Mouse (Mus musculus): ENCODE data around the gene Ctsf. TPM values are rescaled to one million over a fixed set of nuclear protein-coding genes. Genes with fewer than 3 reads are reported as not detected.

Ctsf gene
- total and polyA plus RNA-seq, 3 experiments = 214 to 1,208 (median 421) TPM

Other genes starting within 250 kb of the Ctsf start
- gene Lrfn4, start 239.5 kb upstream of the Ctsf start, total RNA-seq (2021) = 1 to 10 TPM; 3.3 to 6.7 TPM
- 17.1 and 22.1 TPM in 2 replicates for gene Lrfn4, start 239.5 kb upstream of the Ctsf start, polyA plus RNA-seq (2012; rRNA removed)
- gene Rce1, start 229.5 kb upstream of the Ctsf start, total RNA-seq (2021) = 10 to 100 TPM; 34.8 to 44.2 TPM
- gene Rce1, start 229.5 kb upstream of the Ctsf start, polyA plus RNA-seq (2012; rRNA removed) = 125 and 141 TPM in 2 replicates
- gene Gm960, start 156.5 kb upstream of the Ctsf start, total RNA-seq (2021) = under 1 TPM in 1 of 2 experiments, not detected in 1; 0.12 TPM
- 0.27 and 2.3 TPM in 2 replicates for gene Gm960, start 156.5 kb upstream of the Ctsf start, polyA plus RNA-seq (2012; rRNA removed)
- gene Sptbn2, start 144.0 kb upstream of the Ctsf start, total RNA-seq (2021) = under 1 TPM; 0.58 to 0.83 TPM
- 0.30 and 0.42 TPM in 2 replicates for gene Sptbn2, start 144.0 kb upstream of the Ctsf start, polyA plus RNA-seq (2012; rRNA removed)
- 10 to 100 TPM; 12.4 to 17.9 TPM for gene Rbm4b, start 98.6 kb upstream of the Ctsf start, total RNA-seq (2021)
- 5.8 and 7.4 TPM in 2 replicates for gene Rbm4b, start 98.6 kb upstream of the Ctsf start, polyA plus RNA-seq (2012; rRNA removed)
- gene Rbm4, start 61.2 kb upstream of the Ctsf start, total RNA-seq (2021) = 10 to 100 TPM; 50.2 to 72.7 TPM
- 11.8 and 14.7 TPM in 2 replicates for gene Rbm4, start 61.2 kb upstream of the Ctsf start, polyA plus RNA-seq (2012; rRNA removed)
- gene Gm21992, start 43.5 kb upstream of the Ctsf start, total RNA-seq (2021) = 10 to 100 TPM; 15.3 to 25.3 TPM
- gene Gm21992, start 43.5 kb upstream of the Ctsf start, polyA plus RNA-seq (2012; rRNA removed) = 24.1 and 31.9 TPM in 2 replicates
- gene Rbm14, start 43.5 kb upstream of the Ctsf start, total RNA-seq (2021) = 10 to 100 TPM; 37.9 to 45.9 TPM
- 83.4 and 97.2 TPM in 2 replicates for gene Rbm14, start 43.5 kb upstream of the Ctsf start, polyA plus RNA-seq (2012; rRNA removed)
- gene Ccs, start 15.8 kb upstream of the Ctsf start, total RNA-seq (2021) = 100 to 1,000 TPM in 1 of 2 experiments, 10 to 100 TPM in 1; 63.8 to 107 TPM
- gene Ccs, start 15.8 kb upstream of the Ctsf start, polyA plus RNA-seq (2012; rRNA removed) = 79.1 and 102 TPM in 2 replicates
- gene Ccdc87, start 15.8 kb upstream of the Ctsf start, total RNA-seq (2021) = under 1 TPM; 0.17 to 0.20 TPM
- gene Ccdc87, start 15.8 kb upstream of the Ctsf start, polyA plus RNA-seq (2012; rRNA removed) = 0.09 TPM in 1 of 2 replicates, not detected in the other
- gene Actn3, start 22.8 kb downstream of the Ctsf start, total RNA-seq (2021) = 1 to 10 TPM in 1 of 2 experiments, under 1 TPM in 1; 0.43 to 1.0 TPM
- gene Actn3, start 22.8 kb downstream of the Ctsf start, polyA plus RNA-seq (2012; rRNA removed) = 0.16 and 0.47 TPM in 2 replicates
- gene Zdhhc24, start 23.5 kb downstream of the Ctsf start, total RNA-seq (2021) = 10 to 100 TPM; 16.7 to 21.8 TPM
- 78.3 and 80.4 TPM in 2 replicates for gene Zdhhc24, start 23.5 kb downstream of the Ctsf start, polyA plus RNA-seq (2012; rRNA removed)
- 10 to 100 TPM in 1 of 2 experiments, 1 to 10 TPM in 1; 5.9 to 13.9 TPM for gene Bbs1, start 51.5 kb downstream of the Ctsf start, total RNA-seq (2021)
- 6.1 and 6.2 TPM in 2 replicates for gene Bbs1, start 51.5 kb downstream of the Ctsf start, polyA plus RNA-seq (2012; rRNA removed)
- 100 to 1,000 TPM in 1 of 2 experiments, 10 to 100 TPM in 1; 93.0 to 104 TPM for gene Dpp3, start 73.2 kb downstream of the Ctsf start, total RNA-seq (2021)
- 259 and 313 TPM in 2 replicates for gene Dpp3, start 73.2 kb downstream of the Ctsf start, polyA plus RNA-seq (2012; rRNA removed)
- 10 to 100 TPM in 1 of 2 experiments, 1 to 10 TPM in 1; 8.9 to 11.8 TPM for gene Peli3, start 88.0 kb downstream of the Ctsf start, total RNA-seq (2021)
- gene Peli3, start 88.0 kb downstream of the Ctsf start, polyA plus RNA-seq (2012; rRNA removed) = 15.4 and 16.5 TPM in 2 replicates
- 10 to 100 TPM; 43.1 to 60.6 TPM for gene Mrpl11, start 107.0 kb downstream of the Ctsf start, total RNA-seq (2021)
- 16.3 and 19.7 TPM in 2 replicates for gene Mrpl11, start 107.0 kb downstream of the Ctsf start, polyA plus RNA-seq (2012; rRNA removed)
- gene Npas4, start 135.2 kb downstream of the Ctsf start, total RNA-seq (2021) = under 1 TPM; 0.43 to 0.55 TPM
- gene Npas4, start 135.2 kb downstream of the Ctsf start, polyA plus RNA-seq (2012; rRNA removed) = 1.1 and 1.3 TPM in 2 replicates
- gene Slc29a2, start 168.7 kb downstream of the Ctsf start, total RNA-seq (2021) = 1 to 10 TPM; 4.3 to 6.9 TPM
- gene Slc29a2, start 168.7 kb downstream of the Ctsf start, polyA plus RNA-seq (2012; rRNA removed) = 12.6 and 13.4 TPM in 2 replicates
- gene B4gat1, start 183.7 kb downstream of the Ctsf start, total RNA-seq (2021) = 10 to 100 TPM; 27.8 to 44.9 TPM
- 49.9 and 51.8 TPM in 2 replicates for gene B4gat1, start 183.7 kb downstream of the Ctsf start, polyA plus RNA-seq (2012; rRNA removed)
- gene AC124502.3, start 183.8 kb downstream of the Ctsf start, total RNA-seq (2021) = 1 to 10 TPM; 1.6 to 2.6 TPM
- 0.55 and 0.89 TPM in 2 replicates for gene AC124502.3, start 183.8 kb downstream of the Ctsf start, polyA plus RNA-seq (2012; rRNA removed)
- gene Brms1, start 186.2 kb downstream of the Ctsf start, total RNA-seq (2021) = 10 to 100 TPM; 28.5 to 28.8 TPM
- gene Brms1, start 186.2 kb downstream of the Ctsf start, polyA plus RNA-seq (2012; rRNA removed) = 30.3 and 36.2 TPM in 2 replicates
- 1 to 10 TPM; 3.1 to 9.6 TPM for gene Rin1, start 195.4 kb downstream of the Ctsf start, total RNA-seq (2021)
- gene Rin1, start 195.4 kb downstream of the Ctsf start, polyA plus RNA-seq (2012; rRNA removed) = 8.8 and 11.6 TPM in 2 replicates
- 10 to 100 TPM; 10.4 to 19.8 TPM for gene Cd248, start 212.9 kb downstream of the Ctsf start, total RNA-seq (2021)
- gene Cd248, start 212.9 kb downstream of the Ctsf start, polyA plus RNA-seq (2012; rRNA removed) = 23.4 and 24.1 TPM in 2 replicates
- 1 to 10 TPM; 1.2 to 2.9 TPM for gene Tmem151a, start 230.4 kb downstream of the Ctsf start, total RNA-seq (2021)
- 4.8 and 5.0 TPM in 2 replicates for gene Tmem151a, start 230.4 kb downstream of the Ctsf start, polyA plus RNA-seq (2012; rRNA removed)
- gene Yif1a, start 233.4 kb downstream of the Ctsf start, total RNA-seq (2021) = 10 to 100 TPM; 69.5 to 82.3 TPM
- gene Yif1a, start 233.4 kb downstream of the Ctsf start, polyA plus RNA-seq (2012; rRNA removed) = 135 and 147 TPM in 2 replicates
- gene Cnih2, start 243.4 kb downstream of the Ctsf start, total RNA-seq (2021) = 1 to 10 TPM; 1.2 to 2.4 TPM
- gene Cnih2, start 243.4 kb downstream of the Ctsf start, polyA plus RNA-seq (2012; rRNA removed) = 7.1 and 13.2 TPM in 2 replicates